Mouse (Mus musculus): ENCODE data around the gene Gja5. TPM values are rescaled to one million over a fixed set of nuclear protein-coding genes. Genes with fewer than 3 reads are reported as not detected.
"Not testable (repeated sequence)": the region's sequence is repeated elsewhere in the genome, so short reads cannot be mapped to it uniquely, and the experiment has no call there.

Gene Gja5
- total RNA-seq, 2 experiments from 2014 or later = not detected

- no peak for ATAC-seq (ENCODE audit: poor library complexity, severe bottlenecking)
These were observed 127.6 kb downstream of the Gja5 start for GRCm38 (mm10) chr3:97032053-97032496.

GRCm38 (mm10) chr3:97035558-97035957 is 131.1 kb downstream of the Gja5 start:
- ATAC-seq (ENCODE audit: poor library complexity, severe bottlenecking) = peak; percentile 91

GRCm38 (mm10) chr3:97037119-97037518 is 132.6 kb downstream of the Gja5 start:
- no peak for ATAC-seq (ENCODE audit: poor library complexity, severe bottlenecking)

GRCm38 (mm10) chr3:97039721-97040120 is 135.2 kb downstream of the Gja5 start:
- ATAC-seq (ENCODE audit: poor library complexity, severe bottlenecking) = no peak

- peak; percentile 47 for ATAC-seq (ENCODE audit: poor library complexity, severe bottlenecking)
These were observed 139.7 kb downstream of the Gja5 start for GRCm38 (mm10) chr3:97044188-97044587.

- no peak for ATAC-seq (ENCODE audit: poor library complexity, severe bottlenecking)
These were observed 143.3 kb downstream of the Gja5 start for GRCm38 (mm10) chr3:97047757-97048156.

- ATAC-seq (ENCODE audit: poor library complexity, severe bottlenecking) = 0 out of 2 replicates have a peak, but pooled peaks have one; percentile 59
These were observed 143.9 kb downstream of the Gja5 start for GRCm38 (mm10) chr3:97048360-97048759.

GRCm38 (mm10) chr3:97051264-97051744 is 146.8 kb downstream of the Gja5 start:
- ATAC-seq (ENCODE audit: poor library complexity, severe bottlenecking) = no peak

GRCm38 (mm10) chr3:97052069-97052799 is 147.7 kb downstream of the Gja5 start:
- no peak for ATAC-seq (ENCODE audit: poor library complexity, severe bottlenecking)

GRCm38 (mm10) chr3:97058704-97059103 is 154.2 kb downstream of the Gja5 start:
- ATAC-seq (ENCODE audit: poor library complexity, severe bottlenecking) = no peak

- no peak for ATAC-seq (ENCODE audit: poor library complexity, severe bottlenecking)
These were observed 155.6 kb downstream of the Gja5 start for GRCm38 (mm10) chr3:97060119-97060518.

- ATAC-seq (ENCODE audit: poor library complexity, severe bottlenecking) = no peak
These were observed 158.3 kb downstream of the Gja5 start for GRCm38 (mm10) chr3:97062814-97063213.

GRCm38 (mm10) chr3:97064046-97064445 is 159.6 kb downstream of the Gja5 start:
- ATAC-seq (ENCODE audit: poor library complexity, severe bottlenecking) = no peak

- ATAC-seq (ENCODE audit: poor library complexity, severe bottlenecking) = not testable (repeated sequence)
These were observed 165.1 kb downstream of the Gja5 start for GRCm38 (mm10) chr3:97069589-97069988.

GRCm38 (mm10) chr3:97071916-97072315 is 167.4 kb downstream of the Gja5 start:
- ATAC-seq (ENCODE audit: poor library complexity, severe bottlenecking) = not testable (repeated sequence)

GRCm38 (mm10) chr3:97072361-97072760 is 167.9 kb downstream of the Gja5 start:
- not testable (repeated sequence) for ATAC-seq (ENCODE audit: poor library complexity, severe bottlenecking)

GRCm38 (mm10) chr3:97075744-97076350 is 171.4 kb downstream of the Gja5 start:
- peak; percentile 54 for ATAC-seq (ENCODE audit: poor library complexity, severe bottlenecking)

- peak; percentile 93 for ATAC-seq (ENCODE audit: poor library complexity, severe bottlenecking)
These were observed 171.9 kb downstream of the Gja5 start for GRCm38 (mm10) chr3:97076412-97076811.

- no peak for ATAC-seq (ENCODE audit: poor library complexity, severe bottlenecking)
These were observed 173.9 kb downstream of the Gja5 start for GRCm38 (mm10) chr3:97078436-97078835.

GRCm38 (mm10) chr3:97082156-97082555 is 177.7 kb downstream of the Gja5 start:
- no peak for ATAC-seq (ENCODE audit: poor library complexity, severe bottlenecking)

GRCm38 (mm10) chr3:97087326-97087725 is 182.8 kb downstream of the Gja5 start:
- ATAC-seq (ENCODE audit: poor library complexity, severe bottlenecking) = no peak

- not testable (repeated sequence) for ATAC-seq (ENCODE audit: poor library complexity, severe bottlenecking)
These were observed 183.8 kb downstream of the Gja5 start for GRCm38 (mm10) chr3:97088291-97088690.

Data from megakaryocyte, adult 5-6 weeks (primary cell).